Mouse (Mus musculus) hindbrain, embryonic 14.5 days (tissue): ENCODE data around the gene L3mbtl3. TPM values are rescaled to one million over a fixed set of nuclear protein-coding genes. Genes with fewer than 3 reads are reported as not detected.

Experiments used
- ATAC-seq: fragments of 200-750 bp; cut with Nextera tagmentation; 2 replicates; pipeline ENCODE4 v1.8.0; 2017; ENCODE audit warnings: moderate number of reproducible peaks, mild to moderate bottlenecking, moderate TSS enrichment, moderate library complexity; ENCODE audit not compliant: low FRiP score
- DNase-seq: peaks from one replicate; pipeline ENCODE4 v3.0.0-alpha.2; 2015; ENCODE audit warnings: low spot score
- H3K27ac ChIP-seq: fragments of 300-500 bp; sonication (generic); 2 replicates; pipeline ENCODE4 v1.5.1; 2014; ENCODE audit warnings: mild to moderate bottlenecking, moderate library complexity
- H3K27me3 ChIP-seq: fragments of 300-500 bp; sonication (generic); 2 replicates; pipeline ENCODE4 v1.6.1; 2014; ENCODE audit warnings: mild to moderate bottlenecking, low read length, mixed read lengths; ENCODE audit not compliant: control insufficient read depth, insufficient read depth
- H3K36me3 ChIP-seq: fragments of 300-500 bp; sonication (generic); replicated peaks from 2 replicates; pipeline ENCODE4 v1.6.1; 2014; ENCODE audit not compliant: control insufficient read depth, insufficient read depth
- H3K4me1 ChIP-seq: fragments of 300-500 bp; sonication (generic); replicated peaks from 2 replicates; pipeline ENCODE4 v1.6.1; 2014; ENCODE audit warnings: antibody characterized with exemption, low read length, mixed read lengths; ENCODE audit not compliant: control insufficient read depth, insufficient read depth
- H3K4me2 ChIP-seq: fragments of 300-500 bp; sonication (generic); replicated peaks from 2 replicates; pipeline ENCODE4 v1.6.1; 2014; ENCODE audit warnings: mild to moderate bottlenecking, moderate library complexity
- H3K4me3 ChIP-seq: fragments of 300-500 bp; sonication (generic); replicated peaks from 2 replicates; pipeline ENCODE4 v1.5.1; 2014; ENCODE audit warnings: mild to moderate bottlenecking, low read length
- H3K9ac ChIP-seq: fragments of 300-500 bp; sonication (generic); 2 replicates; pipeline ENCODE4 v1.6.1; 2014
- H3K9me3 ChIP-seq: fragments of 300-500 bp; sonication (generic); 2 replicates; pipeline ENCODE4 v1.6.1; 2016; ENCODE audit warnings: low read length; ENCODE audit not compliant: control insufficient read depth
- WGBS: fragments of 180-500 bp; shearing (Covaris S2); extraction: QIAGEN DNeasy Blood & Tissue Kit; methylation state at CpG from one replicate; pipeline ENCODE4 v1.1.7; 2014; 5-methylcytosine and 5-hydroxymethylcytosine counted together
- polyA plus RNA-seq: library from polyadenylated mRNA; unstranded; fragments of >200 nt; fragmentation: Nextera tagmentation; extraction: Ambion mirVana; gene quantifications from 2 replicates; pipeline ENCODE4 v1.2.1, GENCODE M21; 2014

The L3mbtl3 gene
- polyA plus RNA-seq, 1 experiment from 2014 or later, result 25.8 TPM

- H3K36me3 ChIP-seq, result peaks cover 54% of the 10 kb centered on the region
- WGBS, result 96% methylated on average over 6 of the region's 6 CpGs
Measured at GRCm38 (mm10) chr10:26275414-26275813, 100.4 kb downstream of the L3mbtl3 start.

GRCm38 (mm10) chr10:26263744-26264459, 111.9 kb downstream of the L3mbtl3 start:
- ATAC-seq (no peak), DNase-seq (no peak)
- Histone ChIP-seq H3K4me2 (no peak overlapping the region), H3K27me3 (no peaks in the 10 kb centered on the region), H3K27ac (no peak overlapping the region), H3K9me3 (no peaks in the 10 kb centered on the region), H3K9ac (no peak overlapping the region), H3K4me1 (no peaks in the 10 kb centered on the region), H3K4me3 (no peak overlapping the region), H3K36me3 (no peaks in the 10 kb centered on the region)
- 80% methylated on average over 3 of the region's 3 CpGs for WGBS

More at GRCm38 (mm10) chr10:26275414-26275813, 100.4 kb downstream of the L3mbtl3 start:
- H3K4me3 ChIP-seq, result no peak overlapping the region
- no peak overlapping the region for H3K27ac ChIP-seq
- ATAC-seq (no peak), DNase-seq (no peak)
- H3K9ac ChIP-seq, result no peak overlapping the region
- H3K4me2 ChIP-seq, result no peak overlapping the region
- H3K9me3 ChIP-seq, result no peaks in the 10 kb centered on the region
- no peaks in the 10 kb centered on the region for H3K4me1 ChIP-seq
- H3K27me3 ChIP-seq, result no peaks in the 10 kb centered on the region

- no peak overlapping the region for H3K9ac ChIP-seq
- no peak for DNase-seq
- no peaks in the 10 kb centered on the region for H3K27me3 ChIP-seq
- WGBS, result 84% methylated on average over 4 of the region's 4 CpGs
- H3K4me2 ChIP-seq, result no peak overlapping the region
- no peak overlapping the region for H3K4me3 ChIP-seq
- H3K9me3 ChIP-seq, result no peaks in the 10 kb centered on the region
- no peaks in the 10 kb centered on the region for H3K4me1 ChIP-seq
- no peak overlapping the region for H3K27ac ChIP-seq
- no peaks in the 10 kb centered on the region for H3K36me3 ChIP-seq
- ATAC-seq, result no peak
Measured at GRCm38 (mm10) chr10:26259908-26260307, 115.9 kb downstream of the L3mbtl3 start.

- ATAC-seq, result no peak
- Histone ChIP-seq H3K27ac (no peak overlapping the region), H3K4me3 (no peak overlapping the region), H3K9ac (no peak overlapping the region), H3K4me1 (no peaks in the 10 kb centered on the region), H3K9me3 (no peaks in the 10 kb centered on the region), H3K4me2 (no peak overlapping the region), H3K27me3 (no peaks in the 10 kb centered on the region), H3K36me3 (no peaks in the 10 kb centered on the region)
- 90% methylated on average over 7 of the region's 7 CpGs for WGBS
- no peak for DNase-seq
Measured at GRCm38 (mm10) chr10:26249426-26250165, 126.2 kb downstream of the L3mbtl3 start.

GRCm38 (mm10) chr10:26244466-26244865, 131.3 kb downstream of the L3mbtl3 start:
- DNase-seq, result no peak
- 82% methylated on average over 6 of the region's 6 CpGs for WGBS
- H3K4me1 ChIP-seq, result no peaks in the 10 kb centered on the region
- no peaks in the 10 kb centered on the region for H3K36me3 ChIP-seq
- H3K27me3 ChIP-seq, result no peaks in the 10 kb centered on the region
- no peak for ATAC-seq
- no peak overlapping the region for H3K27ac ChIP-seq
- H3K9me3 ChIP-seq, result no peaks in the 10 kb centered on the region
- no peak overlapping the region for H3K4me2 ChIP-seq
- no peak overlapping the region for H3K9ac ChIP-seq
- H3K4me3 ChIP-seq, result no peak overlapping the region

- no peak overlapping the region for H3K27ac ChIP-seq
- no peak overlapping the region for H3K4me3 ChIP-seq
- no peaks in the 10 kb centered on the region for H3K9me3 ChIP-seq
- no peaks in the 10 kb centered on the region for H3K4me1 ChIP-seq
- WGBS, result 88% methylated on average over 3 of the region's 3 CpGs
- no peaks in the 10 kb centered on the region for H3K36me3 ChIP-seq
- ATAC-seq (no peak), DNase-seq (no peak)
- no peak overlapping the region for H3K9ac ChIP-seq
- no peak overlapping the region for H3K4me2 ChIP-seq
- no peaks in the 10 kb centered on the region for H3K27me3 ChIP-seq
Measured at GRCm38 (mm10) chr10:26243203-26243602, 132.6 kb downstream of the L3mbtl3 start.

- WGBS, result 83% methylated on average over 1 of the region's 1 CpGs
- H3K4me2 ChIP-seq, result no peak overlapping the region
Measured at GRCm38 (mm10) chr10:26239090-26239489, 136.7 kb downstream of the L3mbtl3 start.

GRCm38 (mm10) chr10:26238559-26238958, 137.2 kb downstream of the L3mbtl3 start:
- Histone ChIP-seq H3K27ac (no peak overlapping the region), H3K4me2 (no peak overlapping the region), H3K27me3 (no peaks in the 10 kb centered on the region), H3K4me3 (no peak overlapping the region), H3K9me3 (no peaks in the 10 kb centered on the region), H3K4me1 (no peaks in the 10 kb centered on the region), H3K36me3 (no peaks in the 10 kb centered on the region), H3K9ac (no peak overlapping the region)
- no peak for ATAC-seq
- DNase-seq, result no peak
- WGBS, result 60% methylated on average over 4 of the region's 4 CpGs

More at GRCm38 (mm10) chr10:26239090-26239489, 136.7 kb downstream of the L3mbtl3 start:
- ATAC-seq, result no peak
- DNase-seq, result no peak
- no peaks in the 10 kb centered on the region for H3K9me3 ChIP-seq
- H3K27me3 ChIP-seq, result no peaks in the 10 kb centered on the region
- H3K36me3 ChIP-seq, result no peaks in the 10 kb centered on the region
- no peak overlapping the region for H3K9ac ChIP-seq
- no peak overlapping the region for H3K27ac ChIP-seq
- H3K4me3 ChIP-seq, result no peak overlapping the region
- no peaks in the 10 kb centered on the region for H3K4me1 ChIP-seq

GRCm38 (mm10) chr10:26232071-26232653, 143.6 kb downstream of the L3mbtl3 start:
- WGBS, result 89% methylated on average over 3 of the region's 3 CpGs
- no peaks in the 10 kb centered on the region for H3K27me3 ChIP-seq
- no peaks in the 10 kb centered on the region for H3K36me3 ChIP-seq
- H3K9ac ChIP-seq, result no peak overlapping the region
- no peaks in the 10 kb centered on the region for H3K9me3 ChIP-seq
- no peak overlapping the region for H3K4me3 ChIP-seq
- no peak overlapping the region for H3K27ac ChIP-seq
- no peaks in the 10 kb centered on the region for H3K4me1 ChIP-seq
- no peak for ATAC-seq
- no peak for DNase-seq
- no peak overlapping the region for H3K4me2 ChIP-seq
